Mouse (Mus musculus) heart, embryonic 16.5 days (tissue): ENCODE results near the gene Sult3a1. TPM values are rescaled to one million over a fixed set of nuclear protein-coding genes. Genes with fewer than 3 reads are reported as not detected.
"Not testable (repeated sequence)": the region's sequence is repeated elsewhere in the genome, so short reads cannot be mapped to it uniquely, and the experiment has no call there.

ENCODE experiments used
- ATAC-seq: fragments of 200-750 bp; cut with Nextera tagmentation; replicated peaks from 2 replicates; pipeline ENCODE4 v1.8.0; 2017; ENCODE audit warnings: moderate number of reproducible peaks; ENCODE audit not compliant: insufficient read depth, low FRiP score; ENCODE audit errors: extremely low read depth
- H3K27ac ChIP-seq: fragments of 300-500 bp; sonication (generic); 2 replicates; pipeline ENCODE4 v1.5.1; 2014; ENCODE audit warnings: mild to moderate bottlenecking, low read length, control low read depth, moderate library complexity
- H3K27me3 ChIP-seq: fragments of 300-500 bp; sonication (generic); 2 replicates; pipeline ENCODE4 v1.6.1; 2014; ENCODE audit warnings: low read length, mixed read lengths; ENCODE audit not compliant: control insufficient read depth, insufficient read depth
- H3K36me3 ChIP-seq: fragments of 300-500 bp; sonication (generic); 2 replicates; pipeline ENCODE4 v1.6.1; 2014; ENCODE audit not compliant: control insufficient read depth, insufficient read depth
- H3K4me1 ChIP-seq: fragments of 300-500 bp; sonication (generic); 2 replicates; pipeline ENCODE4 v1.6.1; 2014; ENCODE audit warnings: low read length, mixed read lengths; ENCODE audit not compliant: control insufficient read depth, insufficient read depth
- H3K4me2 ChIP-seq: fragments of 300-500 bp; sonication (generic); 2 replicates; pipeline ENCODE4 v1.6.1; 2014; ENCODE audit warnings: low read depth, mild to moderate bottlenecking, control low read depth, low read length
- H3K4me3 ChIP-seq: fragments of 300-500 bp; sonication (generic); 2 replicates; pipeline ENCODE4 v1.5.1; 2014; ENCODE audit warnings: mild to moderate bottlenecking, control low read depth, low read length
- H3K9ac ChIP-seq: fragments of 300-500 bp; sonication (generic); 2 replicates; pipeline ENCODE4 v1.6.1; 2014; ENCODE audit warnings: low read length, control low read depth
- H3K9me3 ChIP-seq: fragments of 300-500 bp; sonication (generic); replicated peaks from 2 replicates; pipeline ENCODE4 v1.6.1; 2016; ENCODE audit warnings: low read length; ENCODE audit not compliant: control insufficient read depth
- WGBS: fragments of 180-500 bp; shearing (Covaris S2); extraction: QIAGEN DNeasy Blood & Tissue Kit; methylation state at CpG from one replicate; pipeline ENCODE4 v1.1.7; 2014; 5-methylcytosine and 5-hydroxymethylcytosine counted together
- polyA plus RNA-seq: library from polyadenylated mRNA; unstranded; fragments of >200 nt; fragmentation: Nextera tagmentation; extraction: Ambion mirVana; gene quantifications from 2 replicates; pipeline ENCODE4 v1.2.1, GENCODE M21; 2015

Gene Sult3a1
- polyA plus RNA-seq: not detected in 2 replicates

DNA sequence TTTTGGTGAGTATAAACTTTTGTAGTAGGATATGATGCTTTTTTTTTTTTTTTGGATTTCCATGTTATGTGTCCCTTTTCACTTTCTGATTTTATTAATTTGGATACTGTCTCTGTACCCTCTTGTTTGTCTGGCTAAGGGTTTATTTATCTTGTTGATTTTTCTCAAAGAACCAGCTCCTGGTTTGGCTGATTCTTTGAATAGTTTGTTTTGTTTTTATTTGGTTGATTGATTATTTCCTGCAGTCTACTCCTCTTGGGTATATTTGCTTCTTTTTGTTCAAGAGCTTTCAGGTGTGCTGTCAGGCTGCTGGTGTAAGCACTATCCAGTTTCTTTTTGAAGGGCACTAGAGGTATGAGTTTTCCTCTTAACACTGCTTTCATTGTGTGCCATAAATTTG is at the start of gene Sult3a1:
Sult3a1 (plus strand) TSS at position 301 of the 400 bp plus-strand sequence.
- no peak for ATAC-seq
- no peak within 1 kb of the TSS for H3K27ac ChIP-seq
- no peak within 1 kb of the TSS for H3K4me3 ChIP-seq
- no peak within 1 kb of the TSS for H3K9ac ChIP-seq
- H3K27me3 ChIP-seq: no peaks in the 10 kb centered on the region
- no peaks in the 10 kb centered on the region for H3K4me1 ChIP-seq
- H3K9me3 ChIP-seq: no peaks in the 10 kb centered on the region
- no peak within 1 kb of the TSS for H3K4me2 ChIP-seq
- H3K36me3 ChIP-seq: no peaks in the 10 kb centered on the region

DNA sequence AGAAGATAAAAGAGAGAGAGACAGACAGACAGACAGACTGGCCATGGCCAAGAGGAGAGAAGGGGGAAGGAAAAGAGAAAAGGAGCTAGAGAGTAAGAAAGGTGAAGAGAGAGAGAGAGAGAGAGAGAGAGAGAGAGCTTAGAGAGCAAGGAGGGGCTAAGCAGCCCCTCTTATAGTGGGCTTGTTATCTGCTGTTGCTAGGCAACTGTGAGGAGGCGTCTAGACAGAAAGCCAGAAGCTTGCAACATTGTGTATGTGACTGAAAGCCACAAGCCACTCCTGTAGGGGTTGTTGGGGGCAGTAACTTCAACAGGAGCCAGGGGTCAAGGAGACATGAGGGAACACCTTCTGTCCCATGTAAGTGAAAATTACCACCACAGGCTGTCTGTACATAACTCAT is 45.7 kb upstream of the Sult3a1 start:
- 12% methylated on average over 1 of the region's 1 CpGs for WGBS
- Histone ChIP-seq H3K4me1 (no peaks in the 10 kb centered on the region), H3K9ac (no peak overlapping the region), H3K4me3 (no peak overlapping the region), H3K4me2 (no peak overlapping the region), H3K9me3 (no peaks in the 10 kb centered on the region), H3K27me3 (no peaks in the 10 kb centered on the region), H3K27ac (no peak overlapping the region), H3K36me3 (no peaks in the 10 kb centered on the region)
- ATAC-seq: no peak

DNA sequence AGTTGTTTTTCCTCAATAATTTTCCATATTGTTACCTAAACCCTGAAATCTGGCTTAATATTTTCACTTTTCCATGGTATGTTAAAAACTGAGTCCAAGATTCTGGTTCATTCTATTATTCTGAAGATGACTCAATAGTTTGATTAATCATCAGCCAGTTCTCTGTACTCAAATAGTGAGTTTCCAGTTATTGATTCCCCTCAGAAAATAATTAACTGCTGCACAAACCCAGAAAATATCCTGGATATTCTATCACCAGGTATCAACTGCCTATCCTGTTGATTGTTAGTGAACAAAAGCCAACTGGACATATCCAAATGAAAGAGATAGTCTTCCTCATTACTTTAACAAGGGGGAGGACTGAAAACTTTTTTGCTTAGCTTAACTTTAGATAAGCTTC is 43.3 kb upstream of the Sult3a1 start:
- no peaks in the 10 kb centered on the region for H3K27me3 ChIP-seq
- no peak overlapping the region for H3K27ac ChIP-seq
- no peak overlapping the region for H3K9ac ChIP-seq
- no peak overlapping the region for H3K4me3 ChIP-seq
- ATAC-seq: no peak
- H3K4me1 ChIP-seq: no peaks in the 10 kb centered on the region
- no peaks in the 10 kb centered on the region for H3K9me3 ChIP-seq
- no peaks in the 10 kb centered on the region for H3K36me3 ChIP-seq
- no peak overlapping the region for H3K4me2 ChIP-seq

DNA sequence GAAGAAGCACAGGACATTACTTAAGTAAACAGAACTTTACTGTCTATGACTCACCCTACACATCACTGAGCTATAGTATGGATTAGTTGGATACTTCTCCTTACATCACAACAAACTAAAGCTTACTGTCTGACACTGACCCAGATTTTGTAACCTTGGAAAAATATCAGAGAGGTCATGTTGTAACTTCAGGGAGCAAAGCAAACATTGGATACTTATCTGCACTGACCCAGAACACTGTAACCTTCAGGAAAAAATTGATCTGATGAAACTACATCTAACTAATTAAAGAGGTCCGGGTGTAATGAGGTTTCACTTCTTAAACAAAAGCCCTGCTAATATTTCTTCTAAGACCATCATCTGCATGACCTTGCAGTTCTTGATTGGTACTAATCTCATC is 40.6 kb upstream of the Sult3a1 start:
- WGBS: 55% methylated on average over 1 of the region's 1 CpGs

DNA sequence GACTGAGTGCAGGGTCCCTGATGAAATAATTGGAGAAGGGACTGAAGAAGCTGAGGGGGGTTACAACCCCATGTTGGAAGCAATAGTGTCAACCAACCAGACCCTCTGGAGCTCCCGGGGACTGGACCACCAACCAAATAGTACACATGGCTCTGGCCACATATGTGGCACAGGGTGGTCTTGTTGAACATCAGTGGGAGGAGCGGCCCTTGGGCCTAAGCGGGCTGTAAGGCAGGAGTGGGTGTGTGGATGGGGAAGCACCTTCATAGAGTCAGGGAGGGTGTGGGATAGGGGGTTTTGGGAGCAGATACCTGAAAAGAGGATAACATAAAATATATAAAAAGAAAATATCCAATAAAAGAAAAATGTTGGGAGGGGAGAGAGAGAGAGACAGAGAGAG is 36.6 kb upstream of the Sult3a1 start:
- no peak overlapping the region for H3K4me2 ChIP-seq

More for the DNA sequence above, 40.6 kb upstream of the Sult3a1 start:
- Histone ChIP-seq H3K27ac (no peak overlapping the region), H3K4me2 (no peak overlapping the region), H3K9me3 (no peaks in the 10 kb centered on the region), H3K27me3 (no peaks in the 10 kb centered on the region), H3K4me1 (no peaks in the 10 kb centered on the region), H3K4me3 (no peak overlapping the region), H3K36me3 (no peaks in the 10 kb centered on the region), H3K9ac (no peak overlapping the region)
- ATAC-seq: no peak

DNA sequence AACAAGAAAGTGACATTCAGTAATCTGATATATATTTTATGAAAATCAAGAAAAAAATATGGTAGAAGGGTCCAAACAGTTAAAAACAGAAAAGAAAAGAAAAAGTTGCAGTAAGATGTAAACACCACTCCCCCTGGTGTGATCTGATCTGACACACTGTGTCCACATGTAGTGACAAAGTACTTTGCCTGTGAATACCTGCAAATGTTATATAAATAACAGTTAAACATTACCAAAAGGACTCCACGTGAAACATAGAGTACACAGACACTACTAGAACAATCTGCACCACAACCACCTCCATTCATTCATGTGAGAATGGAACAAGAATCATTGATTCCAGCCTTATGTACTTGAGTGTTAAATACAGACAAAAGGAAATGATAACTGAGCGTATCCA is 8.5 kb downstream of the Sult3a1 start:
- Histone ChIP-seq H3K4me3 (no peak overlapping the region), H3K4me2 (no peak overlapping the region), H3K9me3 (no peaks in the 10 kb centered on the region), H3K4me1 (no peaks in the 10 kb centered on the region), H3K9ac (no peak overlapping the region), H3K36me3 (no peaks in the 10 kb centered on the region), H3K27me3 (no peaks in the 10 kb centered on the region), H3K27ac (no peak overlapping the region)
- ATAC-seq: no peak
- WGBS: 66% methylated on average over 2 of the region's 2 CpGs

More for the DNA sequence above, 36.6 kb upstream of the Sult3a1 start:
- WGBS: 77% methylated on average over 3 of the region's 3 CpGs
- Histone ChIP-seq H3K27me3 (no peaks in the 10 kb centered on the region), H3K4me1 (no peaks in the 10 kb centered on the region), H3K9ac (no peak overlapping the region), H3K4me3 (no peak overlapping the region), H3K36me3 (no peaks in the 10 kb centered on the region), H3K27ac (no peak overlapping the region), H3K9me3 (no peaks in the 10 kb centered on the region)
- ATAC-seq: no peak

DNA sequence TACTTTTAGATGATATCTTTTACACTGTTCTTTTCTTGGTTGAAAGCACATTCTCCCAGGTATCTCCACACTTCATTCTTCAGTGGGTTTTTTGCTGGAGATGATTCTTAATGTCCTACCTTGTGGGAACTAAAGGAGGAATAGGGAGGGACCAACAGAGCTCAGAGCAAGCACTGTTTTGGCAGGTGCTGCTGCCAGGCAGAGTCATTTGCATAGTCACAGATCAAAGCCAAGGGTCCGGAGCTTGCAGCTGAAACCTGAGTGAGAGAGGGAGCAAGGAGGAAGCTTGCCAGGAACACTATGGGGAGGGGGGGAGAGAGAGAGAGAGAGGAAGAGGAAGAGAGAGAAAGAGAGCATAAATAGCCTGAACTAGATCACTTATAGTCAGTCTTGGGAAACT is 12.9 kb downstream of the Sult3a1 start:
- Histone ChIP-seq H3K27me3 (no peaks in the 10 kb centered on the region), H3K27ac (no peak overlapping the region), H3K9me3 (no peaks in the 10 kb centered on the region), H3K4me2 (no peak overlapping the region), H3K4me3 (no peak overlapping the region), H3K36me3 (no peaks in the 10 kb centered on the region), H3K4me1 (no peaks in the 10 kb centered on the region), H3K9ac (no peak overlapping the region)
- no peak for ATAC-seq
- 21% methylated on average over 1 of the region's 1 CpGs for WGBS

DNA sequence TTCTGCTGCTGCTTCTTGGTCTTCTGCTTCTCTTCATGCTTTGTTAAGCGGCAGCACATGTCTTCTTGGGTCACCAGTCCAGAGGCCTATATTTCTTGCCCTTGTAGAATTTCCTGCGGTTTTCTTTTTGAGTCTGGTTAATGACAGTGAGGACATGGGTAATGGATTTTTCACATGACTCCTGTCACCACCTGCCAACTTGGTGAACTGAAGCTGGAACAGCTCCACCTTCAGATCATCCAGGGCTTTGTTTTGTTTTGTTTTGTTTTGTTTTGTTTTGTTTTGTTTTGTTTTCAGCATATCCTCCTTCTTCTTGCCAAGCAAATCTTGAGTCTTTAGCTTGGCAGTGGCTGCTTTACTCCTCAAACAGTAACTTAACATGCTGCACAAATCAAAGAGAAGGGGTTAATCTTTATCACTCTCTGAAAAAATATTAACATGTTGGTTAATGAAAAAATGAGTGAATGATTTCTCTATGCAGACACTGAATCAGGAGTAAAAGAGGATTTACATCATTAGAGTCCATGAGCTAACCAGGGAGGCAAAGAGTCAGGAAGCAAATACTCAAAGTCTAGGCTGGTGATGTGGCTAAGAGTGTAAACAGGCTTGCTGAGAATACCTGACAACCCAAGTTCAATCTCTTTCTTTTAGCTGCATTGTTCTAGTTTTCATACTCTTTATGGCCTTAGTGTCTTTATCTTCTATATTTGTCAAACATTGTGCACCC is 15.3 kb downstream of the Sult3a1 start:
- Histone ChIP-seq H3K9me3 (no peaks in the 10 kb centered on the region), H3K27ac (no peak overlapping the region), H3K4me3 (no peak overlapping the region), H3K36me3 (no peaks in the 10 kb centered on the region), H3K9ac (no peak overlapping the region), H3K4me2 (no peak overlapping the region), H3K4me1 (no peaks in the 10 kb centered on the region), H3K27me3 (no peaks in the 10 kb centered on the region)
- no peak for ATAC-seq
- WGBS: 70% methylated on average over 2 of the region's 2 CpGs

DNA sequence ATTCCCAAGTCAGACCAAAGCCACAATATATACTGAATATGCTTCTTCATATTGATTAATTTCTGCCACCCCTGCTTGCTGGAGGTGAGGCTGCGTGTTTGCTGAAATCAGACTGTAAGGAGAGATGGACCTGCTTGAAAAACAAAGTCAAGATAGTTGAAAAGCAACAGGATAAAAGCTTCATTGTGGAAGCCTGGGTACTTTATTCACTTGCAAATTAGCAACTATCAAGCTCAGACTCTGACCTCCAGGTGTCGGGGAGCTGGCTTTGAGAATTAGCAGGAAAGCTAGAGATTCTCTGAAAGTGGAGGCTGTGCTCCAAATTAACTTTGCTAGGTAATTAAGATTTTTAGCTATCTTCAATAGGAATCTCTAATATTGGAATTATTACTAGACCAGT is 24.9 kb downstream of the Sult3a1 start:
- H3K9me3 ChIP-seq, H3K4me3 ChIP-seq, H3K27ac ChIP-seq, ATAC-seq, H3K4me2 ChIP-seq, H3K4me1 ChIP-seq, H3K9ac ChIP-seq, H3K36me3 ChIP-seq, H3K27me3 ChIP-seq: not testable (repeated sequence)
- WGBS: 83% methylated on average over 2 of the region's 2 CpGs
